Mouse (Mus musculus) liver, postnatal 0 days (tissue): Measurements from ENCODE around the gene Camsap2. TPM values are rescaled to one million over a fixed set of nuclear protein-coding genes. Genes with fewer than 3 reads are reported as not detected.

Source experiments
- ATAC-seq: fragments of 200-750 bp; cut with Nextera tagmentation; 2 replicates; pipeline ENCODE4 v1.8.0; 2017; ENCODE audit warnings: mild to moderate bottlenecking, moderate library complexity
- DNase-seq: peaks from one replicate; pipeline ENCODE4 v3.0.0-alpha.2; 2016
- H3K27ac ChIP-seq: fragments of 300-500 bp; sonication (generic); 2 replicates; pipeline ENCODE4 v1.5.1; 2014; ENCODE audit warnings: antibody characterized with exemption, moderate library complexity, mild to moderate bottlenecking, low read depth
- H3K27me3 ChIP-seq: fragments of 300-500 bp; sonication (generic); 2 replicates; pipeline ENCODE4 v1.6.1; 2014; ENCODE audit warnings: low read length, control low read depth, mixed read lengths; ENCODE audit not compliant: insufficient read depth
- H3K36me3 ChIP-seq: fragments of 300-500 bp; sonication (generic); replicated peaks from 2 replicates; pipeline ENCODE4 v1.6.1; 2014; ENCODE audit warnings: mild to moderate bottlenecking, control low read depth, low read length, moderate library complexity, mixed read lengths; ENCODE audit not compliant: insufficient read depth
- H3K4me1 ChIP-seq: fragments of 300-500 bp; sonication (generic); 2 replicates; pipeline ENCODE4 v1.6.1; 2014; ENCODE audit warnings: antibody characterized with exemption, mild to moderate bottlenecking, control low read depth; ENCODE audit not compliant: insufficient read depth
- H3K4me2 ChIP-seq: fragments of 300-500 bp; sonication (generic); 2 replicates; pipeline ENCODE4 v1.6.1; 2014; ENCODE audit warnings: low read depth, mild to moderate bottlenecking, low read length, moderate library complexity, mixed read lengths
- H3K4me3 ChIP-seq: fragments of 300-500 bp; sonication (generic); 2 replicates; pipeline ENCODE4 v1.5.1; 2014; ENCODE audit warnings: low read depth, low read length
- H3K9ac ChIP-seq: fragments of 300-500 bp; sonication (generic); replicated peaks from 2 replicates; pipeline ENCODE4 v1.6.1; 2014; ENCODE audit warnings: mild to moderate bottlenecking, moderate library complexity
- H3K9me3 ChIP-seq: fragments of 300-500 bp; sonication (generic); 2 replicates; pipeline ENCODE4 v1.6.1; 2016; ENCODE audit warnings: mild to moderate bottlenecking, control low read depth, low read length, mixed read lengths
- CTCF ChIP-seq: sonication (generic); IDR thresholded peaks from 2 replicates; pipeline ENCODE4 v1.5.1; 2016; ENCODE audit warnings: antibody characterized with exemption, low read depth
- EP300 ChIP-seq: IDR thresholded peaks from 2 replicates; pipeline ENCODE4 v1.6.1; 2016; ENCODE audit warnings: antibody characterized with exemption, low read depth, mild to moderate bottlenecking
- WGBS: fragments of 180-500 bp; shearing (Covaris S2); extraction: QIAGEN DNeasy Blood & Tissue Kit; methylation state at CpG from one replicate; pipeline ENCODE4 v1.1.7; 2014; ENCODE audit not compliant: insufficient replicate concordance; 5-methylcytosine and 5-hydroxymethylcytosine counted together
- polyA plus RNA-seq: library from polyadenylated mRNA; unstranded; fragments of >200 nt; fragmentation: Nextera tagmentation; extraction: Ambion mirVana; gene quantifications from 2 replicates; pipeline ENCODE4 v1.2.1, GENCODE M21; 2015

Gene Camsap2
- polyA plus RNA-seq, 1 experiment from 2014 or later, result 3.4 TPM

DNA sequence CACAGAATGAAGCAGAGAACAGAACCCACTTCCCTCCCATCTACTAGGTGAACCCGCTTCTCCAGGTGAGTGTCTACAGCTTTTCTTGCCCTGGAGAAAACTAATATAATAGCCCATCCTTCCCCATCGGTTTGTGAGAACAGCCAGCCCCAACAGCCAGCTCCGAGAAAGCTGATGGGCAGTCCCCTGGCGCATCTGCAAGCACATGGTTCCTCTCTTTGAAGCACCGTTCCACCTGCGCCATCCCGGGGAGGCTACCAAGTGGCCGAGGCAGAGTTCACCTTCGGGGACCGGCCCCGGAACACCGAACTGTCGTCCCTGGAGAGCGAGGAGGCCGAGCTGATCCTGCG, 86.4 kb downstream of the Camsap2 start:
- Histone ChIP-seq H3K4me3 (peak overlapping the region; percentile 43), H3K4me2 (peak overlapping the region; percentile 82), H3K4me1 (peaks cover 12% of the 10 kb centered on the region), H3K9me3 (no peaks in the 10 kb centered on the region), H3K27ac (no peak overlapping the region), H3K27me3 (peaks cover 63% of the 10 kb centered on the region), H3K9ac (no peak overlapping the region), H3K36me3 (no peaks in the 10 kb centered on the region)
- TF ChIP-seq EP300, result no peak
- no peak for TF ChIP-seq CTCF
- WGBS, result 8% methylated on average over 16 of the region's 16 CpGs
- ATAC-seq (no peak), DNase-seq (no peak)

DNA sequence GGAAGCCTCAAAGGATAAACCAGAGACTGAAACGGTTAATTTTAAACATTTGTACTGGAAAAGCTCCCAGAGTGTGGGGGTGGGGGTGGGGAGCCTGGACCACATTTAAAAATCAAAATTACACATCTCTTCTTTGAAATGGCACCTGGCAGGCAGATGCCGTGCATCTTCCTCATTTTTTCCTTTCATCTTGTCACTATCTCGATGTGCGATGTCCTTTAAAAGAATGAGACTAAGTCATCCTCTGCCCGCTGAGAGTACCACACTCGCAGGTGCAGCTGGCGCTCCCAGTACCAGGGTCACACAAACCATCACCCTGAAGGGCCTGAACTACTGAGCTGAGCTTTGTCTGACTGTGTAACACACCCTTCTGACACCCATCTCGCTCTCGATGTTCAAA, 87.4 kb downstream of the Camsap2 start:
- WGBS, result 62% methylated on average over 9 of the region's 9 CpGs
- DNase-seq, result no peak

DNA sequence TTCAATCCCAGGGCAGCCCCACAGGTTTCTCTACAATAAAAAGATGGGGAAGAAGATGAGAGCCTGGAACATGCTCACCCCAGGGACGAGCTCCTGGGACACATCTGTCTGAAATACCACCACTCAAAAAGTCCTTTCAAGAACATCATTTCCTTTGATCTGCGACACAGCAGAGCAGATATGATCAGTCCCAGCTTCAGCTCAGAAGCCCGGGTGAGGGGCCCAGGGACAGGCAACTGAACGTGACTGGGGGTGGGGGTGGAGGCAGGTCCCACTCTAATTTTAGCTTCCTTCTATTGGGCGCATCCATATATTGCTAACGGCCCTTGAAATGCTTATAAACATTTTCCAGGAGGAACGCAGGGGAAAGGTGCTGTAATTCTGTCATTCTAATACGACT, 90.2 kb downstream of the Camsap2 start:
- no peak overlapping the region for H3K4me3 ChIP-seq
- no peak for ATAC-seq
- H3K36me3 ChIP-seq, result no peaks in the 10 kb centered on the region

More for the DNA sequence above, 87.4 kb downstream of the Camsap2 start:
- no peak overlapping the region for H3K9ac ChIP-seq
- no peak for ATAC-seq
- no peaks in the 10 kb centered on the region for H3K36me3 ChIP-seq
- H3K4me1 ChIP-seq, result peaks cover 12% of the 10 kb centered on the region
- H3K4me3 ChIP-seq, result no peak overlapping the region
- no peak overlapping the region for H3K27ac ChIP-seq
- peaks cover 63% of the 10 kb centered on the region for H3K27me3 ChIP-seq
- TF ChIP-seq CTCF (no peak), EP300 (no peak)
- H3K9me3 ChIP-seq, result no peaks in the 10 kb centered on the region
- no peak overlapping the region for H3K4me2 ChIP-seq

DNA sequence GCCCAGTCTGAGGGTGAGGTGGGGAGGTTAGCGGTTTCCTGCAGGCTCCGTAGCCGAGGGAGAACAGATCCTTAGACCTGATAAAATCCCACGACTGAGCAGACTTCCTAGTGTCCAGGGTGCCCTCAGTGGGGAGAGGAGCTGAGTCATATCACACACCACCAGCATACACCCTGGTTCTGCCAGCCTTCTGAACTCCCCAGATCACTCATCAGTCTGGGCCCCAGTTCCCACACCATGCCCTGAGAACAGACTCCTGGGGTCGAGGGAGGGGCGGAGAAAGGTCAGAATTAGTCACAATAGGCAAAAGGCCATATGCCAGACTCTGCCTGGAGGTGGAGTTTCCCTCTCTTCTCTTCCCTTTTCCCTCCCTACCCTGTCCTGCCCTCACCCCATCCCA, 90.7 kb downstream of the Camsap2 start:
- H3K4me3 ChIP-seq, result no peak overlapping the region
- WGBS, result 15% methylated on average over 6 of the region's 6 CpGs
- H3K27me3 ChIP-seq, result peaks cover 37% of the 10 kb centered on the region
- ATAC-seq (no peak), DNase-seq (no peak)
- TF ChIP-seq CTCF (no peak), EP300 (no peak)
- no peak overlapping the region for H3K27ac ChIP-seq
- no peaks in the 10 kb centered on the region for H3K36me3 ChIP-seq
- peaks cover 6% of the 10 kb centered on the region for H3K4me1 ChIP-seq
- no peak overlapping the region for H3K9ac ChIP-seq
- no peak overlapping the region for H3K4me2 ChIP-seq
- H3K9me3 ChIP-seq, result no peaks in the 10 kb centered on the region

More for the DNA sequence above, 90.2 kb downstream of the Camsap2 start:
- no peak overlapping the region for H3K9ac ChIP-seq
- H3K27me3 ChIP-seq, result peaks cover 41% of the 10 kb centered on the region
- no peak for DNase-seq
- TF ChIP-seq CTCF (no peak), EP300 (no peak)
- no peak overlapping the region for H3K27ac ChIP-seq
- peaks cover 11% of the 10 kb centered on the region for H3K4me1 ChIP-seq
- no peaks in the 10 kb centered on the region for H3K9me3 ChIP-seq
- 45% methylated on average over 8 of the region's 8 CpGs for WGBS
- no peak overlapping the region for H3K4me2 ChIP-seq

DNA sequence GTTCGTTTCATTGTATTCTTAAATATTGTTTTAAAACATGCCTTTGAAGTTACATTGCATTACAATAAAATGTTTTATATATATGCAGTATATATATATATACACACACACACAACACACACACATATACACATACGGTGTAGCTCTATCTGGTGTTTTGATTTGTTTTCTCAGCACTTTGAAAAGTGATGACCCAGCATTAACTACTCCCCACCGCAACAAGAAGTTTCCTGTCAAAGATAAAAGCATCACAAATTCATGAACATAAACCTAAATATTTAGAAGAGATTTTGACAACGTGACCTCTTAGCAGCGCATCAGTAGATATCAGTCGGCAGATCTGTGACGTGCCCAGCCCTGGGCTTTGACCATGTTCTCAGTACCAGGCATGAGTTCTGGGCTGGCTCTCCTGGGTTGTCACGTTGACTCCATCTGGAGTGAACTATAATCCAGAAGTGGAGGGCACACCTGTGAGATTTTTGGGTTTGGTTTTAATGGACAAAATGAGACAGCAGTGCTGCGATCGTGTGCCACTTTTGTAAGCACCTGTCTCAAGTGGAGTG, 91.3 kb downstream of the Camsap2 start:
- WGBS, result 57% methylated on average over 10 of the region's 10 CpGs
- no peak overlapping the region for H3K4me3 ChIP-seq
- DNase-seq (no peak), ATAC-seq (no peak)
- H3K4me1 ChIP-seq, result peaks cover under 1% of the 10 kb centered on the region
- H3K9ac ChIP-seq, result no peak overlapping the region
- TF ChIP-seq CTCF (no peak), EP300 (no peak)
- no peaks in the 10 kb centered on the region for H3K36me3 ChIP-seq
- H3K9me3 ChIP-seq, result no peaks in the 10 kb centered on the region
- H3K27ac ChIP-seq, result no peak overlapping the region
- H3K4me2 ChIP-seq, result no peak overlapping the region
- peaks cover 31% of the 10 kb centered on the region for H3K27me3 ChIP-seq

DNA sequence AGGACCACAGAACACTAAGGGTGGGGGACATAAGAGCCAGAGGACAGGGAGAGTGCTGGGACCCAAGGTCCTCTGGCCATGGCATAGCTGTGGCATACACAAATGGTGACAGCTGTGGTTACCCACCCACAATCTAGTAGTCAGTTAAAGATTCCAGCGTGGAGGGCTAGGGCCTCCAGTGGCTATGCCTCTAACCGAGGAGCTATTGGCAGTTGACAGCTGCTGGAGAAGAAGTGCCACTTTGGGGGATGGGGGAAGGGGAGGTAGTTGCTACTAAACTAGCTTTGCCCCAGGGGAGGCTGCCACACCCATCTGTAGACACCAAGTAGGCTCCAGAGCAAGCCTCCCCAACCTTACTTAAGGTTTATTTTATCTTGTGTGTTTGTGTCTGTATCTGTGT, 92.4 kb downstream of the Camsap2 start:
- Histone ChIP-seq H3K9ac (no peak overlapping the region), H3K36me3 (no peaks in the 10 kb centered on the region), H3K27ac (no peak overlapping the region), H3K27me3 (peaks cover 20% of the 10 kb centered on the region), H3K4me1 (no peaks in the 10 kb centered on the region), H3K4me3 (no peak overlapping the region), H3K4me2 (no peak overlapping the region), H3K9me3 (no peaks in the 10 kb centered on the region)
- 14% methylated on average over 2 of the region's 2 CpGs for WGBS
- TF ChIP-seq CTCF (no peak), EP300 (no peak)
- ATAC-seq (peak; percentile 40), DNase-seq (no peak)

DNA sequence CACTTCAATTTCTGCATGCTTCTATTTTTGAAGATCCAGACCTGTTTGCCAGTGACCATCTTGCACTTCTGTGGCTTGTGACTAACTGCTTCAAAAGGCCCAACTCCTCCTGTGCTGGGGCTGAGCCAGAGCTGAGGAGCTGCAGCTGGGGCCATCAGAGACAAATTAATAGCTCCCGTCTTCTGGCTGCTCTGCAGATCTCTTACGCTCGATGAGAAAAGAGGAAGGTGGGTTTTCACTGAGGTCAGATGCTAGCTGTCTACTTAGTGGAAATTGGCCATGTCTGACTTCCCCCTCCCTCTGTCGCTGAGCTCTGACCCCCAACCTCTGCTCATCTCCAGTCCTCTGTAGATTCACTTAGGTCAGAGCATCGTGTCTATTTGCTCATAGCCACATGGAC, 96.2 kb downstream of the Camsap2 start:
- H3K36me3 ChIP-seq, result no peaks in the 10 kb centered on the region
- 19% methylated on average over 5 of the region's 5 CpGs for WGBS

More for the DNA sequence above, 96.2 kb downstream of the Camsap2 start:
- Histone ChIP-seq H3K9me3 (no peaks in the 10 kb centered on the region), H3K27ac (no peak overlapping the region), H3K4me2 (no peak overlapping the region), H3K4me1 (no peaks in the 10 kb centered on the region), H3K4me3 (no peak overlapping the region), H3K9ac (no peak overlapping the region), H3K27me3 (no peaks in the 10 kb centered on the region)
- TF ChIP-seq CTCF, result no peak
- TF ChIP-seq EP300, result no peak
- DNase-seq (no peak), ATAC-seq (no peak)
